Mouse (Mus musculus) limb, embryonic 15.5 days (tissue): Measurements from ENCODE around the gene Vstm2l. TPM values are rescaled to one million over a fixed set of nuclear protein-coding genes. Genes with fewer than 3 reads are reported as not detected.
A peak's percentile ranks its signal among the peaks of the same experiment; 100 is the strongest.

Experiments
- ATAC-seq: fragments of 200-750 bp; cut with Nextera tagmentation; 2 replicates; pipeline ENCODE4 v1.8.0; 2017; ENCODE audit warnings: low read depth, moderate TSS enrichment; ENCODE audit not compliant: insufficient number of reproducible peaks, low FRiP score, low TSS enrichment
- H3K27ac ChIP-seq: fragments of 300-500 bp; sonication (generic); 2 replicates; pipeline ENCODE4 v1.5.1; 2015; ENCODE audit warnings: moderate library complexity, mild to moderate bottlenecking, inconsistent platforms
- H3K27me3 ChIP-seq: fragments of 300-500 bp; sonication (generic); 2 replicates; pipeline ENCODE4 v1.6.1; 2015; ENCODE audit warnings: inconsistent platforms
- H3K36me3 ChIP-seq: fragments of 300-500 bp; sonication (generic); 2 replicates; pipeline ENCODE4 v1.6.1; 2015; ENCODE audit warnings: inconsistent platforms
- H3K4me1 ChIP-seq: fragments of 300-500 bp; sonication (generic); 2 replicates; pipeline ENCODE4 v1.6.1; 2015; ENCODE audit warnings: inconsistent platforms
- H3K4me2 ChIP-seq: fragments of 300-500 bp; sonication (generic); 2 replicates; pipeline ENCODE4 v1.6.1; 2015; ENCODE audit warnings: mild to moderate bottlenecking, inconsistent platforms
- H3K4me3 ChIP-seq: fragments of 300-500 bp; sonication (generic); 2 replicates; pipeline ENCODE4 v1.5.1; 2015; ENCODE audit warnings: mild to moderate bottlenecking, inconsistent platforms
- H3K9ac ChIP-seq: fragments of 300-500 bp; sonication (generic); 2 replicates; pipeline ENCODE4 v1.6.1; 2015; ENCODE audit warnings: inconsistent platforms
- H3K9me3 ChIP-seq: fragments of 300-500 bp; sonication (generic); 2 replicates; pipeline ENCODE4 v1.6.1; 2016; ENCODE audit warnings: inconsistent platforms
- WGBS: fragments of 180-500 bp; shearing (Covaris S2); methylation state at CpG from one replicate; pipeline ENCODE4 v1.1.7; 2015; 5-methylcytosine and 5-hydroxymethylcytosine counted together
- polyA plus RNA-seq: library from polyadenylated mRNA; unstranded; fragments of >200 nt; fragmentation: Nextera tagmentation; extraction: Ambion mirVana; gene quantifications from 2 replicates; pipeline ENCODE4 v1.2.1, GENCODE M21; 2015

Vstm2l gene
- polyA plus RNA-seq, 1 experiment from 2014 or later, result 0.10 TPM

- no peak overlapping the region for H3K4me3 ChIP-seq
- peaks cover 47% of the 10 kb centered on the region for H3K27me3 ChIP-seq
- no peak overlapping the region for H3K4me2 ChIP-seq
- H3K36me3 ChIP-seq, result no peaks in the 10 kb centered on the region
- no peak overlapping the region for H3K27ac ChIP-seq
- no peaks in the 10 kb centered on the region for H3K9me3 ChIP-seq
- H3K9ac ChIP-seq, result no peak overlapping the region
- 1% methylated on average over 16 of the region's 16 CpGs for WGBS
- ATAC-seq, result 0 out of 2 replicates have a peak, but pooled peaks have one; percentile 53
- peaks cover 9% of the 10 kb centered on the region for H3K4me1 ChIP-seq
Observed at GRCm38 (mm10) chr2:157913204-157913636, 1.2 kb upstream of the Vstm2l start.

DNA sequence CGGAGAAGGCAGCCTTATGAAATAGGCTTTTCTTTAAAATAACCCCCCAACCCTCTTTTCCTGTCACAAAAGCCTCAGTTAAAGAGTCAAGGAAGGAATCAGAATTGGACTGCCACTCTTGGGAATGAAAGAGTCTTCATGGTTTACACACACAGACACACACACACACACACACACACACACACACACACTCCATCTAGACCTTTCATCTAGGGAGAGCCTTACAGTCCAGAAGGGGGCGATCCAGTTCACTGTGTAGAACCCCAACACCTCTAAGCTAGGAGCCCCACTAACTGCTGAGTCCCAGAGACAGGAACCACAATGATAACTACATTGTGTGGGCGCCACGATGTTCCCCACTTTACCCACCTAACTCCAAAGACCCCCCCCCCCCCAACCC, 748 bp upstream of the Vstm2l start:
- WGBS, result 2% methylated on average over 4 of the region's 4 CpGs
- Histone ChIP-seq H3K36me3 (no peaks in the 10 kb centered on the region), H3K4me3 (no peak overlapping the region), H3K9me3 (no peaks in the 10 kb centered on the region), H3K27me3 (peaks cover 47% of the 10 kb centered on the region), H3K9ac (no peak overlapping the region), H3K27ac (no peak overlapping the region), H3K4me1 (peaks cover 9% of the 10 kb centered on the region), H3K4me2 (no peak overlapping the region)
- no peak for ATAC-seq

DNA sequence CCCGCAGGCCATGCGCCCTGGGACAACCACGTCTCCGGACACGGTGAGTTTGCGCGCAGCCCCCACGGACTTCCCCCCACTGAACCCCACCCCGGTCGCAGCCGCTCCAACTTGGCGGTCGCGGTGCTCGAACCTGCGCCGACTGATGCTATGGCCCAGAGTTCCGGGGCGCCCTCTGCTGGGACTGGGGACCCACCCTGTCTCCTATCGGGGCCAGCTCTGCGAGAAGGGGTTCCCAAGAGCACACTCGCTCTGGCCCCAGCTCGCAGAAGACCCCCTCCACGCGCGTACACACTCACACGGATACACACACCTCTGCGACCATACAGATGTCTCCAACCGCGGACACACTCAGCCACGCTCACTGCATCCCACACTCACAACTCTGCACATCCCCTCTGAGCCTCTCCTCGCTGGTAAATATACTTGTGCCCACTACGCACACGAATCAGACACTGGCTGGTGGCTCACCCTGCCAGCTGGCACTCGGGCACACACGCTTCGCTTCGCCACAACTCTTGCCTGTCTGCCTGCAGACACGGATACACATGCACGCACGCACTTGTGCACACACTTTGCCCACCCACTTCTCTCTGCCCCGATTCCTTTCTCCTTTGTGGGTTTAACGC, 550 bp downstream of the Vstm2l start:
- Histone ChIP-seq H3K27me3 (peaks cover 54% of the 10 kb centered on the region), H3K27ac (no peak overlapping the region), H3K9ac (no peak overlapping the region), H3K36me3 (no peaks in the 10 kb centered on the region), H3K4me3 (peak overlapping the region; percentile 29), H3K9me3 (no peaks in the 10 kb centered on the region), H3K4me2 (peak overlapping the region; percentile 50), H3K4me1 (peaks cover 9% of the 10 kb centered on the region)
- ATAC-seq, result no peak
- 40% methylated on average over 43 of the region's 43 CpGs for WGBS

- H3K9me3 ChIP-seq, result no peaks in the 10 kb centered on the region
Observed at GRCm38 (mm10) chr2:157918529-157918928, 4.1 kb downstream of the Vstm2l start.

GRCm38 (mm10) chr2:157921551-157921950, 7.1 kb downstream of the Vstm2l start:
- peaks cover 7% of the 10 kb centered on the region; the same call in 1 of the 2 replicates for H3K4me1 ChIP-seq
- no peak overlapping the region for H3K4me2 ChIP-seq
- H3K9me3 ChIP-seq, result no peaks in the 10 kb centered on the region
- H3K27me3 ChIP-seq, result peaks cover 30% of the 10 kb centered on the region
- no peak overlapping the region for H3K27ac ChIP-seq
- WGBS, result 68% methylated on average over 7 of the region's 7 CpGs
- no peak overlapping the region for H3K9ac ChIP-seq
- H3K4me3 ChIP-seq, result no peak overlapping the region
- H3K36me3 ChIP-seq, result no peaks in the 10 kb centered on the region
- no peak for ATAC-seq

More at GRCm38 (mm10) chr2:157918529-157918928, 4.1 kb downstream of the Vstm2l start:
- ATAC-seq, result no peak
- 6% methylated on average over 10 of the region's 10 CpGs for WGBS
- no peak overlapping the region for H3K9ac ChIP-seq
- H3K27ac ChIP-seq, result no peak overlapping the region
- no peak overlapping the region for H3K4me3 ChIP-seq
- H3K27me3 ChIP-seq, result peaks cover 60% of the 10 kb centered on the region
- H3K4me2 ChIP-seq, result no peak overlapping the region
- no peaks in the 10 kb centered on the region for H3K36me3 ChIP-seq
- peaks cover 13% of the 10 kb centered on the region for H3K4me1 ChIP-seq

DNA sequence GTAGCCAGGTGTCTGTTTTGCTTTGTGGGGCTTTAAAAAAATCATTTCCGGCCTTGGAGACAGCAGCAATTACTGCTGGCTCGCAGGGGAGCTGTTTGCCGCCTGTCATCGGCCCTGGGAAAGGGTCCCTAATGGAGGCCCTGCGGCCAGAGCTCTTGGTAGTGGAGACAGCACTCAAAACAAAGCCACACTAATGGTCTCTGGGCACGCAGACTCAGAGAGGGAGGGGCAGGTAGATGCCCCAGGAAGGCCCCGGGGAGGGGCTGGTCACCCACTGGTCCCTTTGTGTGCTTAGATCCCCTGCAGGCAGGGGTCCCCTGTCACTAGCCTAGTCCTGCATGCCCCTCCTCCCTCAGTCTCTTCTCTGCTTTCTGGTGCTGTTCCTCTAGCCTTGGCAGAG, 9.0 kb downstream of the Vstm2l start:
- H3K9me3 ChIP-seq, result no peaks in the 10 kb centered on the region
- no peak overlapping the region for H3K4me2 ChIP-seq
- no peak overlapping the region for H3K9ac ChIP-seq
- no peaks in the 10 kb centered on the region for H3K36me3 ChIP-seq
- H3K4me3 ChIP-seq, result no peak overlapping the region
- ATAC-seq, result no peak
- 0% methylated on average over 7 of the region's 7 CpGs for WGBS
- H3K27me3 ChIP-seq, result peaks cover 21% of the 10 kb centered on the region
- H3K4me1 ChIP-seq, result peaks cover 19% of the 10 kb centered on the region
- H3K27ac ChIP-seq, result no peak overlapping the region

GRCm38 (mm10) chr2:157924504-157924903, 10.1 kb downstream of the Vstm2l start:
- Histone ChIP-seq H3K4me3 (no peak overlapping the region), H3K36me3 (no peaks in the 10 kb centered on the region), H3K4me2 (no peak overlapping the region), H3K4me1 (peaks cover 19% of the 10 kb centered on the region), H3K9me3 (no peaks in the 10 kb centered on the region), H3K9ac (no peak overlapping the region), H3K27ac (no peak overlapping the region), H3K27me3 (peaks cover 17% of the 10 kb centered on the region)
- 50% methylated on average over 5 of the region's 5 CpGs for WGBS
- ATAC-seq, result no peak

- H3K9me3 ChIP-seq, result no peaks in the 10 kb centered on the region
- no peak for ATAC-seq
- no peak overlapping the region for H3K4me2 ChIP-seq
- H3K36me3 ChIP-seq, result no peaks in the 10 kb centered on the region
- peaks cover 19% of the 10 kb centered on the region for H3K4me1 ChIP-seq
- H3K9ac ChIP-seq, result no peak overlapping the region
- no peak overlapping the region for H3K4me3 ChIP-seq
- peaks cover 13% of the 10 kb centered on the region for H3K27me3 ChIP-seq
- WGBS, result 44% methylated on average over 7 of the region's 7 CpGs
- no peak overlapping the region for H3K27ac ChIP-seq
Observed at GRCm38 (mm10) chr2:157926502-157926901, 12.0 kb downstream of the Vstm2l start.

DNA sequence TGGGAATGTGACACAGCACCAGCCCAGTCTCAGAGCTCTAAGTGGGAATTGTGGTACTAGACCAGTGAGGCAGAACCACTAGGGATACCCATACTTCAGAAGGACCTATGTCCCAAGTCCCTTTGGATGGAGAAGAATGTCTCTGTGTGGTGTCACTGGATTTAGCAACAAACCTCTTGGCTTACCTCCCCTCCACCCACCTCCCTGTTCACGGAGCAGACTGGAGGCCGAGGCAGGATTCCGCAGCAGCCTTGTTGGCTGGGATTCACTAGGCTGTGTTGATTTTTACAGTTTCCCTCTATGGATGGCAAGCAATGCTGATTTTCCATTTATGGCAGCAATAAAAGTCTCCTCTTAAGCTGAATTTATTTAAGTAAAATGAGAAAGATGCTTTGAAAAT, 12.5 kb downstream of the Vstm2l start:
- H3K4me3 ChIP-seq, result no peak overlapping the region
- 33% methylated on average over 3 of the region's 3 CpGs for WGBS
- H3K4me2 ChIP-seq, result no peak overlapping the region
- peaks cover 13% of the 10 kb centered on the region for H3K27me3 ChIP-seq
- no peak for ATAC-seq
- H3K4me1 ChIP-seq, result peaks cover 19% of the 10 kb centered on the region
- no peak overlapping the region for H3K27ac ChIP-seq
- H3K9me3 ChIP-seq, result no peaks in the 10 kb centered on the region
- H3K9ac ChIP-seq, result no peak overlapping the region
- H3K36me3 ChIP-seq, result no peaks in the 10 kb centered on the region

DNA sequence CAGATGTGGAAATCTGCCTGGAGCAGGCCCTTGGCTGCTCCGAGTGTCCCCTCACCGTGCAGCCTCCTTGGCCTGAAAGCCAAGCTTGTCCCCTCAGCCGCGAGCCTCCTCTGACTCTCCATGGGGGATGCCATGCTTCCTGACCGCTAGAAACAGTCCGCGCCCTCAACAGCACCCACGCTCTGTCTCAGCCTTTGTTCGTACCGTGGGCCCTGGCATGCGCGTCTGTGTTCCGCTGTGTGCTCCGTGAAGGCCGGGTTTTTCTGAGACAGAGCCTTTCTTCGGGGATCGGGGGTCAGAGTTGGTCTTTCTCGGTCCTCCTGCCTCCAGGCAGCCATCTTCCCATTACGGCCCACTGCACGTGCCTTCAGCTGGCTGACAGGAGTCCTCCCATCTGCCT, 12.9 kb downstream of the Vstm2l start:
- Histone ChIP-seq H3K4me2 (no peak overlapping the region), H3K9me3 (no peaks in the 10 kb centered on the region), H3K4me1 (peaks cover 19% of the 10 kb centered on the region), H3K27ac (no peak overlapping the region), H3K36me3 (no peaks in the 10 kb centered on the region), H3K4me3 (no peak overlapping the region), H3K9ac (no peak overlapping the region), H3K27me3 (peaks cover 13% of the 10 kb centered on the region)
- WGBS, result 51% methylated on average over 20 of the region's 20 CpGs
- no peak for ATAC-seq

DNA sequence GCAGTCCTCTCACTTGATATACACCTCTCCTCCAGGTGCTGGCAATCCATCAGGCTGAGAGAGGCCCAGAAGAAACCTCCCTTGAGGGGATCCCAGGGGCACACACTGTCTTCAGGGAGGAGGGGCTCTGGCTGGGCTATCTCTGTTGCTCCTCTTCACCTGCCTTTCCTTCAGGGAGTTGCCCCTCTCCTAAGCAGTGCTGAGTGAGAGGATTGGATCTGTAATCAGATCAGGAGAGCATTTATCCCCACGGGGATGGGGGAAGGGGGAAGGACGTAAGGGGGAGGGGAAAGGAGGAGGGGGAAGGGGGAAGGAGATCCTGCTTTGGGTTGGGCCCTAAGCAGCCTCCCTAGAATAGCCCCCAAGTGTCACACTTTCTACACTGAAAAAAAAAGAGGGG, 13.4 kb downstream of the Vstm2l start:
- H3K9ac ChIP-seq, result no peak overlapping the region
- no peak overlapping the region for H3K4me2 ChIP-seq
- ATAC-seq, result no peak
- H3K4me3 ChIP-seq, result no peak overlapping the region
- H3K27ac ChIP-seq, result no peak overlapping the region
- peaks cover 13% of the 10 kb centered on the region for H3K27me3 ChIP-seq
- 19% methylated on average over 2 of the region's 2 CpGs for WGBS
- H3K9me3 ChIP-seq, result no peaks in the 10 kb centered on the region
- H3K36me3 ChIP-seq, result no peaks in the 10 kb centered on the region
- H3K4me1 ChIP-seq, result peaks cover 19% of the 10 kb centered on the region

DNA sequence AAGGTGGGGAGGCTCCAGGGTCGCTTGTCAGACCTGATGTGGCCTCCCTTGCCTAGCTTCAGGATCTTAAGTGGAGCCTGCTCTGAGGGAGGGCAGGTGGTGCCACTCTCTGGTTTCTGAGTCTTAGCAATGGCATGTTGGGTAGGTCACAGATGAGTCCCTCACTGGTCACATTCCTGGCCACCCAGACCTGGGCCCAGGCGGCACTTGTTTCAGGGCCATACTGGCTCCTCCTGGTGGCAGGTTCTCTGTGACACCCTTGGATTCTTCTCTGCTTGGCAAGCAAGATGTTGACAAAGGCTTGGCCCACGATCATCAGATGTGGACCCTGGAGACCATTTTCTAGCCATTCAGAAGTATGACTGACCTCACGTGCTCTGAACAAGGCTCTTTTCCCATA, 18.2 kb downstream of the Vstm2l start:
- WGBS, result 71% methylated on average over 4 of the region's 4 CpGs
- 0 out of 2 replicates have a peak, but pooled peaks cover 2% of the 10 kb centered on the region for H3K4me1 ChIP-seq
- no peak overlapping the region for H3K4me3 ChIP-seq
- H3K9me3 ChIP-seq, result no peaks in the 10 kb centered on the region
- no peaks in the 10 kb centered on the region for H3K36me3 ChIP-seq
- no peak overlapping the region for H3K27ac ChIP-seq
- H3K27me3 ChIP-seq, result peaks cover 2% of the 10 kb centered on the region; the same call in 1 of the 2 replicates
- ATAC-seq, result no peak
- H3K4me2 ChIP-seq, result no peak overlapping the region
- no peak overlapping the region for H3K9ac ChIP-seq
